Mouse (Mus musculus): ENCODE data around the gene Map2k6. TPM values are rescaled to one million over a fixed set of nuclear protein-coding genes. Genes with fewer than 3 reads are reported as not detected.
A peak's percentile ranks its signal among the peaks of the same experiment; 100 is the strongest.

Gene Map2k6
- polyA plus RNA-seq, 1 experiment from 2014 or later = 46.9 TPM

DNA sequence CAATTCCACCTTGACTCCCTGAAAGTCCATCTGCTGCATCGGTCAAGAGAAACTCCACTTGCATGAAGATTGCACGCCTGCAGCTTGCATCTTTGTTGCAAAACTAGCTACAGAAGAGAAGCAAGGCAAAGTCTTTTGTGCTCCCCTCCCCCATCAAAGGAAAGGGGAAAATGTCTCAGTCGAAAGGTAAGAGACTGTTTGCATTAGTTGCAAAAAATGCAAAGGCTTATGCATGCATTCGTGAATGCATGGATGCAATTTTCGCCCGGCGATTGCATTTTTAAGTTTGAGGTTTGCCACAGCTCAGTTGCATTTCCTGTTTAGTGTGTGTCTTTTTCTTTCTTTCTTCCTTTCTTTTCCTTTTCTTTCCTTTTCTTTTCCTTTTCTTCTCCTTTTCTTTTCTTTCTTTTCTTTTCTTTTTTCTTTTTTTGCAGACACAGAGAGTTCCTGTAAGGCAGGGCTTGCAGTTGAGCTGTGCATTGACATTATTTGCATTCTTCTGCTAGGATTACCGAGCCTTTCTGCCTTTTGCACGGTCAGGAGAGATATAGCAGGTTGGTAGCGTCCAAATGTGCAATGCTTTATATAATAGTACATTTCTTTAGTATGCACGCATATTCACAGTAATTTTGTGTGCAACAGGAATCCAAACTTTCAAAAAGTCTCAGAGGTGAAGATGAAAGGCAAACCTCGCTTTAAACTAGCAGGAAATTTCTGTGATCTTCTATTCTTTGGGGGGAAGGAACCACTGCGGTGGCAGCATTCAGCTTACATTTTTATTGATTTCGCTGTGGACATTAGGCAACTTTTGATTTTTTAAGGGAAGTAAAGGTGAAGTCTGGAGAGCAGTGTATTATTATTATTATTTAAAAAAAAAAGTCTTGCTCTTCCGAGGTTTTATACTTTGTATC lies 573 bp downstream of the Map2k6 start:
- DNase-seq (ENCODE audit: low spot score) (peak; percentile 29), ATAC-seq (peak; percentile 25; the same call in 1 of the 2 replicates)
- Histone ChIP-seq H3K36me3 (ENCODE audit: control insufficient read depth, insufficient read depth, low read length) (no peaks in the 10 kb centered on the region), H3K27ac (ENCODE audit: low read depth, low read length) (no peak overlapping the region), H3K9ac (ENCODE audit: low read length) (peak overlapping the region; percentile 55), H3K27me3 (replicated peaks; ENCODE audit: control insufficient read depth, insufficient read depth, low read length) (no peaks in the 10 kb centered on the region), H3K4me2 (ENCODE audit: low read length) (peak overlapping the region; percentile 53), H3K4me3 (ENCODE audit: low read depth, low read length) (peak overlapping the region; percentile 56), H3K9me3 (replicated peaks; ENCODE audit: control insufficient read depth, low read length) (no peaks in the 10 kb centered on the region), H3K4me1 (ENCODE audit: control insufficient read depth, insufficient read depth, low read length) (peaks cover 29% of the 10 kb centered on the region)
- 5% methylated on average over 15 of the region's 15 CpGs for WGBS

DNA sequence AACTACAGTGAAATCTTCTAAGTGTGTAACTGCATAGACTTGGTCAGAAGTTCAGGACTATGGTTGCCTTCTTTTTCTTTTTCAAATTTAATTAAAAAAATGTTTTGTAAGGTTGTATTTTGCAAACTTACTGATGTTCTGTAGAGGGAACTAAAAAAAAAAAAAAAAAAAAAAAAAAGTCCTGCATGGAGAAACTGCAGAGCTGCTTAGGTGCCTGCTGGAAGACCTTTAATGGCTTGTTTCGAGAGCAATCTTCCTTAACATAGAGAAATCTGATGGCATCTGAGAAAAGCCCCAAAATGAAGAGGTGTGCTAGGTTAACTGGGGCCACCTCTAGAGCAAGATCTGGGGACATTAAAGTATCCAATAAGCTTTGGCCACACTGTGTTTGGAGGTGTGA lies 1.4 kb downstream of the Map2k6 start:
- ATAC-seq (no peak), DNase-seq (ENCODE audit: low spot score) (no peak)
- H3K9ac ChIP-seq (ENCODE audit: low read length) = peak overlapping the region; percentile 55; the same call in 1 of the 2 replicates
- no peaks in the 10 kb centered on the region for H3K27me3 ChIP-seq (replicated peaks; ENCODE audit: control insufficient read depth, insufficient read depth, low read length)
- peak overlapping the region; percentile 56 for H3K4me3 ChIP-seq (ENCODE audit: low read depth, low read length)
- no peak overlapping the region for H3K27ac ChIP-seq (ENCODE audit: low read depth, low read length)
- H3K36me3 ChIP-seq (ENCODE audit: control insufficient read depth, insufficient read depth, low read length) = no peaks in the 10 kb centered on the region
- peaks cover 29% of the 10 kb centered on the region for H3K4me1 ChIP-seq (ENCODE audit: control insufficient read depth, insufficient read depth, low read length)
- H3K4me2 ChIP-seq (ENCODE audit: low read length) = peak overlapping the region; percentile 53
- WGBS = 19% methylated on average over 1 of the region's 1 CpGs
- H3K9me3 ChIP-seq (replicated peaks; ENCODE audit: control insufficient read depth, low read length) = no peaks in the 10 kb centered on the region

DNA sequence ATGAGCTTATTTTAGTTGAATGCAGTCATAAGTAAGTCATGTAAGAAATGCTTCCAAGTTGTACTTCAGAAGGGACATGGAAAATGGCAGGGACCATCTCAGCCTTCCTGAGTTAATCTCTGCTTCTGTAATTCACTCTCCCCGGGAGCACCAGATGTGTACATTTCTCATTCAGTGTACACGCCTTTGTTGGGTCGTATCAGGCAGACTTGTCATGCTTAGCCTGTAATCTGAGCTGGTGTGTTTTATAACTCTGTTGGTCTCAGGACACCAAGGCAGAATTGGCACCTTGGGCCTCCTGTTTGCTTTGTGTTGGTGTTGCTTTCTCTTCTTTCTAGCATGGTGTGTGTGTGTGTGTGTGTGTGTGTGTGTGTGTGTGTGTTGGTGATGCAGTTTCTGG lies 3.7 kb downstream of the Map2k6 start:
- DNase-seq (ENCODE audit: low spot score) (no peak), ATAC-seq (no peak)
- Histone ChIP-seq H3K9me3 (replicated peaks; ENCODE audit: control insufficient read depth, low read length) (no peaks in the 10 kb centered on the region), H3K36me3 (ENCODE audit: control insufficient read depth, insufficient read depth, low read length) (no peaks in the 10 kb centered on the region), H3K4me2 (ENCODE audit: low read length) (no peak overlapping the region), H3K4me3 (ENCODE audit: low read depth, low read length) (no peak overlapping the region), H3K9ac (ENCODE audit: low read length) (no peak overlapping the region), H3K4me1 (ENCODE audit: control insufficient read depth, insufficient read depth, low read length) (peaks cover 17% of the 10 kb centered on the region; the same call in 1 of the 2 replicates), H3K27ac (ENCODE audit: low read depth, low read length) (no peak overlapping the region), H3K27me3 (replicated peaks; ENCODE audit: control insufficient read depth, insufficient read depth, low read length) (no peaks in the 10 kb centered on the region)
- WGBS = 36% methylated on average over 3 of the region's 3 CpGs

DNA sequence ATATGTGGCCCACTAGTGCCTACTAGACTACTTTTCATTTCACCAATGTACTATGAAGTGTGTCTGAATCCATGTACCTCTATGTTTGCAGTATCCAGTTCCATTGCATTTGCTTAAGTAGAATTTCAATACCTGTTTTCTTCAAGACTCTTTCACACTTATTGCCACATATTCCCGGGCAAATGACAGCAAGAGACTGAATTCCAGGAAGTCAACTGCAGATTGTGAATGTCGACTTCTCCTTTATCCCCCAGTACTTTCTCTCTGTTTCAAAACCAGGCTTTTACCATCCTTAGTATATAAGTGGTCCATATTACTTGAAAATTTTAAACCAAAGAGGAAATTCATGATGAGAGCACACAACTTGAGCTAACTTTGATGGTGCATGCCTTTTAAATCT lies 4.7 kb downstream of the Map2k6 start:
- no peak overlapping the region for H3K4me3 ChIP-seq (ENCODE audit: low read depth, low read length)
- WGBS = 91% methylated on average over 2 of the region's 2 CpGs
- no peaks in the 10 kb centered on the region for H3K27me3 ChIP-seq (replicated peaks; ENCODE audit: control insufficient read depth, insufficient read depth, low read length)
- H3K4me2 ChIP-seq (ENCODE audit: low read length) = no peak overlapping the region
- no peaks in the 10 kb centered on the region for H3K9me3 ChIP-seq (replicated peaks; ENCODE audit: control insufficient read depth, low read length)
- no peak for ATAC-seq
- no peak overlapping the region for H3K9ac ChIP-seq (ENCODE audit: low read length)
- no peak for DNase-seq (ENCODE audit: low spot score)
- no peak overlapping the region for H3K27ac ChIP-seq (ENCODE audit: low read depth, low read length)
- peaks cover 17% of the 10 kb centered on the region; the same call in 1 of the 2 replicates for H3K4me1 ChIP-seq (ENCODE audit: control insufficient read depth, insufficient read depth, low read length)
- H3K36me3 ChIP-seq (ENCODE audit: control insufficient read depth, insufficient read depth, low read length) = no peaks in the 10 kb centered on the region

DNA sequence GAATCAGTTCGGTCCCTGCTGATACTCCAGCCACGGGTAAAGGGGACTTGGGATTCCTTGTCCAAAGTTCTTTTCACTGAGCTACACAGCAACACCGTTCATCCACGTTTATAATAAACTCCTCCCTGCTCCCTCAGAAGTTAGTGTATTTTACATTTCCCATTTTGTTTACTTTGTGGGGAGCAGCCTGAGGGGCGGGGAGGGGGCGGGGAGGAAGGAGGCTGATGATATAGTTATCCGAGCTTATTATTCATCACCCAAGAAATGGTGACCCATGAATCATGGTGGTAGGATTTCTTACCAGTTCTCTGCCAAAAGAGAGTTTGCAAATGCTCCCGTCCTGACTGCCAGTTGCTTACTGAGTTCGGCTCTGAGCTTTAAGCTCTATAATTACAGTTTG lies 6.7 kb downstream of the Map2k6 start:
- 82% methylated on average over 9 of the region's 9 CpGs for WGBS
- Histone ChIP-seq H3K4me2 (ENCODE audit: low read length) (no peak overlapping the region), H3K4me1 (ENCODE audit: control insufficient read depth, insufficient read depth, low read length) (peaks cover 12% of the 10 kb centered on the region; the same call in 1 of the 2 replicates), H3K36me3 (ENCODE audit: control insufficient read depth, insufficient read depth, low read length) (no peaks in the 10 kb centered on the region), H3K27ac (ENCODE audit: low read depth, low read length) (no peak overlapping the region), H3K9me3 (replicated peaks; ENCODE audit: control insufficient read depth, low read length) (no peaks in the 10 kb centered on the region), H3K9ac (ENCODE audit: low read length) (no peak overlapping the region), H3K27me3 (replicated peaks; ENCODE audit: control insufficient read depth, insufficient read depth, low read length) (no peaks in the 10 kb centered on the region), H3K4me3 (ENCODE audit: low read depth, low read length) (no peak overlapping the region)
- ATAC-seq = no peak
- DNase-seq (ENCODE audit: low spot score) = no peak

DNA sequence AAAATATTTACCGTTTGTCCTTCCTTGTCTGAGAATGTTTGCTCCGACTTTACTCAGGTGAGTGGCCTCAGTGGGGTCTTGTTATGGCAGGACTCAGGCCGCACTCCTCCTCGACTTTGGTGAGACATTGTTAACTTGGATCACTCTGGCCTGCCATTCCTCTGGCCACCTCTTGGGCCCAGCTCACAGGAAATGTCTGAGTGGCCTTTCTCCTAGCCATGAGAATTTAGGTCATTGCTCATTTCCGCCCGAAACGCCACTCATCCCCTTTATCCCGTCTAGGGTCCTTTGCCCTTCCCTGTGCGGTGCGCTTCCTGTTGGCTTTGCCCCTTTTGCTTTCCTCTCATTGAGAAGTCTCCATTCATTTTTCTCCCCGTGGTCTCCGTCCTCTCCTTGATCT lies 10.2 kb downstream of the Map2k6 start:
- H3K9me3 ChIP-seq (replicated peaks; ENCODE audit: control insufficient read depth, low read length) = no peaks in the 10 kb centered on the region
- H3K27me3 ChIP-seq (replicated peaks; ENCODE audit: control insufficient read depth, insufficient read depth, low read length) = no peaks in the 10 kb centered on the region
- DNase-seq (ENCODE audit: low spot score) (no peak), ATAC-seq (no peak)
- H3K9ac ChIP-seq (ENCODE audit: low read length) = no peak overlapping the region
- H3K4me1 ChIP-seq (ENCODE audit: control insufficient read depth, insufficient read depth, low read length) = no peaks in the 10 kb centered on the region
- H3K4me3 ChIP-seq (ENCODE audit: low read depth, low read length) = no peak overlapping the region
- H3K4me2 ChIP-seq (ENCODE audit: low read length) = no peak overlapping the region
- WGBS = 92% methylated on average over 12 of the region's 12 CpGs
- no peak overlapping the region for H3K27ac ChIP-seq (ENCODE audit: low read depth, low read length)
- H3K36me3 ChIP-seq (ENCODE audit: control insufficient read depth, insufficient read depth, low read length) = no peaks in the 10 kb centered on the region

DNA sequence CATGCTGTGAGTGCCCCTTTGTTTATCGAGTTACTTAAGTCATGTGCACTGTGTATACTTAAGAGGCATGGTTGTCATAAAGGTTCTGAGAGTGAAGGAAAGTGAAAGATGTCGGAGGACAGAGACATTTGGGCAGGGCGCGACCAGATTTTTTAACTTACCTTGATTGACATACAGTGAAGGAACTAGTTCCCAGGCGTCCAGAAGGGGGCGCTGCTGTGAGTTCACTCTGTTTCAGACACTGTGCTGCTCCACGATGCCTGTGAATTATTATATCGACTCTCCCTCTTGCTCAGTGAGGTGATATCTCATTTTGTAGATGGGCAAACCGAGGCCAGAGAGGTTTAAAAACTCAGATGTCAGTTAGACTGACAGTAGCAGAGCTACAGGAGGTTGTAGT lies 10.9 kb downstream of the Map2k6 start:
- Histone ChIP-seq H3K9ac (ENCODE audit: low read length) (no peak overlapping the region), H3K9me3 (replicated peaks; ENCODE audit: control insufficient read depth, low read length) (no peaks in the 10 kb centered on the region), H3K27ac (ENCODE audit: low read depth, low read length) (no peak overlapping the region), H3K36me3 (ENCODE audit: control insufficient read depth, insufficient read depth, low read length) (no peaks in the 10 kb centered on the region), H3K27me3 (replicated peaks; ENCODE audit: control insufficient read depth, insufficient read depth, low read length) (no peaks in the 10 kb centered on the region), H3K4me3 (ENCODE audit: low read depth, low read length) (no peak overlapping the region), H3K4me1 (ENCODE audit: control insufficient read depth, insufficient read depth, low read length) (no peaks in the 10 kb centered on the region), H3K4me2 (ENCODE audit: low read length) (no peak overlapping the region)
- ATAC-seq = no peak
- 78% methylated on average over 9 of the region's 9 CpGs for WGBS
- no peak for DNase-seq (ENCODE audit: low spot score)

DNA sequence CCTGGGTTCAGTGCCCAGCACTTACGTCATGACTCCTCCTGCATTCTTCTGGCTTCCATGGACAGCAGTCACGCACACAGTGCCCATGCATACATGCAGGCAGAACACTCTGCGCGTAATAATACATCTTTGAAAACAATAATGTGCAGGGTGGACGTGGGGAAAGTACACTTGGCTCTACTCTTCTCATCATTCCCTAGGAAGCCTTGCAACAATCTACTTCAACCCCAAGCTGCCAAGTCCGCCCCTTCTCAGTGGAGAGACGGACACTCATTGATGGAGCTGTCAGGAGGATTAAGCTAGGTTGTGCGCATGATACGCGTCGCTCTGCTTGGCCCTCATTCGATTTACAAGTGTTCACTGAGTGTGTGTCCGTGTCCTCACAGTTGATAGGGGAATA lies 12.7 kb downstream of the Map2k6 start:
- no peak overlapping the region for H3K9ac ChIP-seq (ENCODE audit: low read length)
- H3K27me3 ChIP-seq (replicated peaks; ENCODE audit: control insufficient read depth, insufficient read depth, low read length) = no peaks in the 10 kb centered on the region
- H3K27ac ChIP-seq (ENCODE audit: low read depth, low read length) = no peak overlapping the region
- H3K9me3 ChIP-seq (replicated peaks; ENCODE audit: control insufficient read depth, low read length) = no peaks in the 10 kb centered on the region
- no peak overlapping the region for H3K4me2 ChIP-seq (ENCODE audit: low read length)
- ATAC-seq (no peak), DNase-seq (ENCODE audit: low spot score) (no peak)
- 92% methylated on average over 13 of the region's 13 CpGs for WGBS
- H3K36me3 ChIP-seq (ENCODE audit: control insufficient read depth, insufficient read depth, low read length) = no peaks in the 10 kb centered on the region
- no peak overlapping the region for H3K4me3 ChIP-seq (ENCODE audit: low read depth, low read length)
- H3K4me1 ChIP-seq (ENCODE audit: control insufficient read depth, insufficient read depth, low read length) = no peaks in the 10 kb centered on the region

DNA sequence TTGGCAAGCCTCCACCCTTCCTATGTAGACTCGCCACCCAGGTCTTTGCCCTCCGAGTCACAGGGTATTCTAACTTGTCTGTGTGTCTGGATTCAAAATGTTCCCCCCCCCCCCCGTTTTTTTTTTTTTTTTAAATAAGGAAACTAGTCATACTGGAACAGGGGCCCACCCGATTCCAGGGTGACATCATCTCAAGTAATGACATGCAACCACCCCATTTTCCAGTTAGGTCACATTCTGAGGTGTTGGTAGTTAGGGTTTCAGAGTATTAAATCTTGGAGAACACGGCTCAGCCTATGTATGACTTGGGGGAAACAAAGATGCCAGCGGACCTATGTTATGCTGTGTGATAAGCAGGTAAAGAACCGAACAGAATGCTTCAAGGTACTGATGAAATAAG lies 15.3 kb downstream of the Map2k6 start:
- Histone ChIP-seq H3K9ac (ENCODE audit: low read length) (no peak overlapping the region), H3K9me3 (replicated peaks; ENCODE audit: control insufficient read depth, low read length) (no peaks in the 10 kb centered on the region), H3K4me3 (ENCODE audit: low read depth, low read length) (no peak overlapping the region), H3K36me3 (ENCODE audit: control insufficient read depth, insufficient read depth, low read length) (no peaks in the 10 kb centered on the region), H3K4me2 (ENCODE audit: low read length) (no peak overlapping the region), H3K4me1 (ENCODE audit: control insufficient read depth, insufficient read depth, low read length) (no peaks in the 10 kb centered on the region), H3K27me3 (replicated peaks; ENCODE audit: control insufficient read depth, insufficient read depth, low read length) (no peaks in the 10 kb centered on the region), H3K27ac (ENCODE audit: low read depth, low read length) (no peak overlapping the region)
- DNase-seq (ENCODE audit: low spot score) (no peak), ATAC-seq (no peak)
- WGBS = 90% methylated on average over 7 of the region's 7 CpGs

All from forebrain, embryonic 14.5 days (tissue).